Mouse (Mus musculus) limb, embryonic 14.5 days (tissue): ENCODE results near the gene Pkd1. TPM values are rescaled to one million over a fixed set of nuclear protein-coding genes. Genes with fewer than 3 reads are reported as not detected.

Experiments used
- ATAC-seq: fragments of 200-750 bp; cut with Nextera tagmentation; 2 replicates; pipeline ENCODE4 v1.8.0; 2017; ENCODE audit warnings: low read depth, moderate number of reproducible peaks, moderate TSS enrichment; ENCODE audit not compliant: low FRiP score
- DNase-seq: peaks from one replicate; pipeline ENCODE4 v3.0.0-alpha.2; 2015; ENCODE audit warnings: low spot score
- H3K27ac ChIP-seq: fragments of 300-500 bp; sonication (generic); replicated peaks from 2 replicates; pipeline ENCODE4 v1.5.1; 2014; ENCODE audit warnings: low read depth, mild to moderate bottlenecking, low read length, moderate library complexity, mixed read lengths
- H3K27me3 ChIP-seq: fragments of 300-500 bp; sonication (generic); 2 replicates; pipeline ENCODE4 v1.6.1; 2014; ENCODE audit warnings: low read length, mixed read lengths; ENCODE audit not compliant: control insufficient read depth, insufficient read depth
- H3K36me3 ChIP-seq: fragments of 300-500 bp; sonication (generic); 2 replicates; pipeline ENCODE4 v1.6.1; 2014; ENCODE audit warnings: mild to moderate bottlenecking, low read length, moderate library complexity, mixed read lengths; ENCODE audit not compliant: control insufficient read depth, insufficient read depth
- H3K4me1 ChIP-seq: fragments of 300-500 bp; sonication (generic); 2 replicates; pipeline ENCODE4 v1.6.1; 2014; ENCODE audit warnings: antibody characterized with exemption, low read length, mixed read lengths; ENCODE audit not compliant: control insufficient read depth, insufficient read depth
- H3K4me2 ChIP-seq: fragments of 300-500 bp; sonication (generic); replicated peaks from 2 replicates; pipeline ENCODE4 v1.6.1; 2014; ENCODE audit warnings: low read depth, mild to moderate bottlenecking, low read length, moderate library complexity; ENCODE audit not compliant: severe bottlenecking
- H3K4me3 ChIP-seq: fragments of 300-500 bp; sonication (generic); replicated peaks from 2 replicates; pipeline ENCODE4 v1.5.1; 2014; ENCODE audit warnings: low read length
- H3K9ac ChIP-seq: fragments of 300-500 bp; sonication (generic); 2 replicates; pipeline ENCODE4 v1.6.1; 2014; ENCODE audit warnings: mild to moderate bottlenecking, low read depth, low read length, moderate library complexity; ENCODE audit not compliant: severe bottlenecking
- H3K9me3 ChIP-seq: fragments of 300-500 bp; sonication (generic); 2 replicates; pipeline ENCODE4 v1.6.1; 2016; ENCODE audit warnings: low read length; ENCODE audit not compliant: control insufficient read depth
- POLR2A ChIP-seq: fragments of 200-500 bp; IDR thresholded peaks from 2 replicates; pipeline ENCODE4 v1.8.0; 2012; ENCODE audit warnings: inconsistent platforms, mild to moderate bottlenecking, moderate library complexity, borderline replicate concordance; ENCODE audit not compliant: insufficient read depth, insufficient read length; ENCODE audit errors: extremely low read depth
- WGBS: fragments of 180-500 bp; shearing (Covaris S2); extraction: QIAGEN DNeasy Blood & Tissue Kit; methylation state at CpG from one replicate; pipeline ENCODE4 v1.1.7; 2014; 5-methylcytosine and 5-hydroxymethylcytosine counted together
- polyA plus RNA-seq, 2 experiments: library from polyadenylated mRNA; depleted of rRNA in 1 of 2; stranded (reverse) in 1 of 2; unstranded in 1 of 2; fragments of >200 nt; fragmentation: Nextera tagmentation in 1 of 2; extraction: Ambion mirVana in 1 of 2; gene quantifications; 2 replicates each; pipeline versions ENCODE4 v1.2.1 to v1.2.3; 2012 to 2014

Gene Pkd1
- polyA plus RNA-seq, 2 experiments = 50.5 to 73.6 TPM

DNA sequence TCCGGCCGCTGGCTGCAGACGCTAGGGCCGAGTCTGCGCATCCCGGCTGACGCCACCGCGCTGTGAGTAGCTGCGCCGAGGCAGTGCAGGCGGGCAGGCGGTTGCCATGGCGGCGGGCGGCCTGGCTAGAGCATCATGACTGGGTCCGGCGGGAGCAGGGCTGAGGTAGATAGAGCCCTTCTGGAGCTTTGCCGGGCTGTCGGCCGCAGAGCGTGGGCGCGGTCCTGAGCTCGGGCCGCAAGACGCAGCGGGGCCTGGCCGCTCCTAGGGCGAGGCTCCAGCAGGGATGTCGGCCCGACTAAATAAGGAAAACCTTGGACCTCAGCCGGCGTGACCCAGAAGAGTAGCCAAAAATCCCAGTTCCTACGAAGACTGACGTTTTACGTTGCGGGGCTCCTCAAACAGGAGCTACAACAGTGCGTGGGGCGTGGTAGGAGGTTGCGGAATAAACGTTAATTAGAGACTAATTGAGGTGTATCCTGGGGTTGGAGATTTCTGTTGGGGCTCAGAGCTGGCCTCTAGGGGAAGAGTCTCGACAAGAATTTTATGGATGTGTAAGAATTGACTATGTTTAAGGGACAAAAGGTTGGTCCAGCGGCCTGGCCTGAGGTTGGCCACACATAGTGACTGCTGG, 899 bp downstream of the Pkd1 start:
- Histone ChIP-seq H3K27me3 (no peaks in the 10 kb centered on the region), H3K36me3 (no peaks in the 10 kb centered on the region), H3K27ac (peak overlapping the region; percentile 95), H3K4me3 (peak overlapping the region; percentile 69), H3K4me1 (peaks cover 19% of the 10 kb centered on the region), H3K4me2 (peak overlapping the region; percentile 85), H3K9ac (peak overlapping the region; percentile 78), H3K9me3 (no peaks in the 10 kb centered on the region)
- ATAC-seq (peak; percentile 52), DNase-seq (peak; percentile 66)
- WGBS = under 1% methylated on average over 42 of the region's 44 CpGs
- no peak for TF ChIP-seq POLR2A

DNA sequence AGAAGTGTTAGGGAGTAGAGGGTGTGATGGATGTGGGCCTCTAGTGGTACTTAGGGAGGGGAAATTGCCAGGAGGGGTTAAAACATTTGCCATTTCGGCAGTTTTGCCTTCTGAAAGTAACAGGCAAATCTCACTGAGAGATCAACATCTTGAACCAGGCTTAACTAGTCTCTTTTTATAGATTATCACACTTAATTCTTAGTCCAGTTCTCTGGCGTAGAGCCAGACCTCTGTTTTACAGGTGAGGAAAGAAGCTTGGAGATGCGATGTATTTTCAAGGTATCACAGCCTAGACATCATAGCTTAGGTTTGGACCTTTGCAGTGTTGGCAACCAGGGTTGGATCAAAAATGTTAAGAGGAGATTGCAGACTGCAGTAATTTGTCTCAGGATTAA, 1.4 kb downstream of the Pkd1 start:
- ATAC-seq = no peak
- peaks cover 3% of the 10 kb centered on the region; the same call in 1 of the 2 replicates for H3K36me3 ChIP-seq
- TF ChIP-seq POLR2A = no peak
- 22% methylated on average over 3 of the region's 3 CpGs for WGBS
- peaks cover 19% of the 10 kb centered on the region for H3K4me1 ChIP-seq
- H3K9ac ChIP-seq = peak overlapping the region; percentile 78
- H3K27ac ChIP-seq = peak overlapping the region; percentile 95
- no peaks in the 10 kb centered on the region for H3K27me3 ChIP-seq
- H3K4me2 ChIP-seq = peak overlapping the region; percentile 85
- H3K9me3 ChIP-seq = no peaks in the 10 kb centered on the region
- DNase-seq = no peak
- peak overlapping the region; percentile 69 for H3K4me3 ChIP-seq

DNA sequence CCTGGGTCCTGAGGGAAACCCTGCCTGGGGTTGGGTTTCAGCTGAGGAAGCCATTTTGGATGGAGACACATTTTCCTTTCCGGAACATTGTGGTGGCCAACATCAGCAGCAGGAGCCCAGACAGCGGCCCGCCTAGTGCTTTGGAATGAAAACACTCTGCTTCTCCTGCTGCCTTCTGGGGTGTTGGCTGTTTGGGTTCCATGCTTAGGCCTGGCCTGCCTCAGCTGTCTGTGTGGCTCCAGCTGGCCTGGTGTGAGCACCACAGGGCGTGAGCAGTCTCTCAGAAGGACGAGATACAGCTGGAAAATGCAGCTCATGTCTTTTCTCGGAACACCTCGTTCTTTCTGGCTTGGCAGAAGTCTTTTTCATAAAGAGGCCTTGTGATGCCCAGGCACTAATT, 7.5 kb downstream of the Pkd1 start:
- H3K4me1 ChIP-seq = peaks cover 23% of the 10 kb centered on the region
- 0 out of 2 replicates have a peak overlapping the region, but pooled peaks have one; percentile 86 for H3K27ac ChIP-seq
- no peaks in the 10 kb centered on the region for H3K9me3 ChIP-seq
- no peak overlapping the region for H3K4me2 ChIP-seq
- no peaks in the 10 kb centered on the region for H3K27me3 ChIP-seq
- H3K9ac ChIP-seq = no peak overlapping the region
- peaks cover 10% of the 10 kb centered on the region; the same call in 1 of the 2 replicates for H3K36me3 ChIP-seq
- no peak overlapping the region for H3K4me3 ChIP-seq
- TF ChIP-seq POLR2A = no peak
- DNase-seq (no peak), ATAC-seq (0 out of 2 replicates have a peak, but pooled peaks have one; percentile 14)
- WGBS = 76% methylated on average over 7 of the region's 7 CpGs

DNA sequence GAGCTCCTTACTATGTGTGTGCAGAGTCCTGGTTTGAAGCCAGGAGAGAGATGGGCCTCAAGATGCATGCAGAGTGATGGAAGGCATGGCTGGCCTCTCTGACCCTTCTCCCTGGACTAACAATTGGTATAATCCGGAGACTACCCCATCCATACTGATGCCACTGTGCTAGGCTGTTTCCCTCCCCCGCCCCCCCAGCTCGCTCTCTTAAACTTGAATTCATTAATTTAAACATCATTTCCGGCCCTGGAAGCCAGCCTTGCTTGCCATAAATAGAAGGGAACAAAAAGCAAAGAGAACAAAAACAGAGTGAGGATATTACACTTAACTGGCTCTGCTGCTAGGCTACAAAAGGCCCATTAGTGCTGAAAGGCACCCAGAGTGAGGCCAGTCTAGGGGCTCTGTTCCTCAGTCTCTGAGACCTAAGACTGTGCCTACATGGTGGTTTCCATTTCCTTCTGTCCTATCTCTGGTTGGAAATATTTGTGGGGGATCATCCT, 9.0 kb downstream of the Pkd1 start:
- Histone ChIP-seq H3K4me2 (peak overlapping the region; percentile 34), H3K4me1 (peaks cover 21% of the 10 kb centered on the region)
- WGBS = 32% methylated on average over 4 of the region's 4 CpGs

DNA sequence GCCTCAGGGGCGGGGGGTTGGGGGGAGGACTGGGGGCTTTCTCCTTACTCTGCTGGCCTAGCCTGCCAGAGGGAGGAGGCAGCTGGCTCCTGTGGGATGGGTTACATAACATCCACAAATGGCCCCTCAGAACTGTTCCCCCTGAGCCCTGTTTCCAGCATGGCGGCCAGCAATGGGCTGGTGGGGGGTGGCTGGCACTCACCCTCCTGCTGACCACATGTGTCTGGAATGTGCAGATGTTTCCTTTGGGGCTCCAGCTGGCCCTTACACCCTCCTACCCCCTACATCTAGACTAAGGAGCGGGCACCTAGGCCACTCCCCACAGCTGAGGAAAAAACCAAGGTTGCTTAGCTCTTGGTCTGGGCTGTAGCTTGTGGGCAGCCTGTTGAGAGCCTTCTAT, 9.5 kb downstream of the Pkd1 start:
- Histone ChIP-seq H3K9ac (0 out of 2 replicates have a peak overlapping the region, but pooled peaks have one; percentile 2), H3K27me3 (no peaks in the 10 kb centered on the region), H3K27ac (peak overlapping the region; percentile 86), H3K36me3 (peaks cover 15% of the 10 kb centered on the region; the same call in 1 of the 2 replicates), H3K9me3 (no peaks in the 10 kb centered on the region), H3K4me1 (peaks cover 21% of the 10 kb centered on the region), H3K4me3 (no peak overlapping the region), H3K4me2 (peak overlapping the region; percentile 34)
- DNase-seq (peak; percentile 54), ATAC-seq (peak; percentile 73)
- WGBS = 44% methylated on average over 3 of the region's 3 CpGs
- TF ChIP-seq POLR2A = no peak

More for the DNA sequence above, 9.0 kb downstream of the Pkd1 start:
- H3K27me3 ChIP-seq = no peaks in the 10 kb centered on the region
- H3K27ac ChIP-seq = peak overlapping the region; percentile 86
- DNase-seq (peak; percentile 45), ATAC-seq (peak; percentile 32; the same call in 1 of the 2 replicates)
- no peaks in the 10 kb centered on the region for H3K9me3 ChIP-seq
- no peak for TF ChIP-seq POLR2A
- H3K9ac ChIP-seq = 0 out of 2 replicates have a peak overlapping the region, but pooled peaks have one; percentile 2
- peaks cover 10% of the 10 kb centered on the region; the same call in 1 of the 2 replicates for H3K36me3 ChIP-seq
- H3K4me3 ChIP-seq = no peak overlapping the region
